Mouse (Mus musculus) heart, postnatal 14 days (tissue): ENCODE measurements around the gene Gm12830. TPM values are rescaled to one million over a fixed set of nuclear protein-coding genes. Genes with fewer than 3 reads are reported as not detected.

Experiments
- total RNA-seq, 2 experiments: library from RNA; stranded (reverse); gene quantifications; 2 replicates each; pipeline ENCODE4 v1.2.3; 2021

Gm12830 gene
- total RNA-seq, 2 experiments from 2014 or later = not detected

Other genes with a start within 250 kb of the Gm12830 start
- gene Foxd2, start 87.2 kb downstream of the Gm12830 start, total RNA-seq = under 1 TPM; 0.38 to 0.39 TPM
- gene Foxe3, start 104.3 kb downstream of the Gm12830 start, total RNA-seq = not detected
- 10 to 100 TPM; 43.7 to 46.9 TPM for gene Cmpk1, start 165.5 kb downstream of the Gm12830 start, total RNA-seq
- 1 to 10 TPM in 1 of 2 experiments, under 1 TPM in 1; 0.67 to 1.5 TPM for gene Stil, start 178.4 kb downstream of the Gm12830 start, total RNA-seq
- gene Tal1, start 234.7 kb downstream of the Gm12830 start, total RNA-seq = 1 to 10 TPM; 4.9 to 6.3 TPM